Mouse (Mus musculus): ENCODE data around the gene Olfr362. TPM values are rescaled to one million over a fixed set of nuclear protein-coding genes. Genes with fewer than 3 reads are reported as not detected.
"Not testable (repeated sequence)": the region's sequence is repeated elsewhere in the genome, so short reads cannot be mapped to it uniquely, and the experiment has no call there.

Gene Olfr362
- not detected in 2 replicates for polyA plus RNA-seq (2016; fragmentation: Nextera tagmentation; extraction: Ambion mirVana)

- Histone ChIP-seq H3K36me3 (no peaks in the 10 kb centered on the region), H3K27me3 (replicated peaks) (no peaks in the 10 kb centered on the region), H3K9me3 (replicated peaks) (0 out of 2 replicates have a peak, but pooled peaks cover 4% of the 10 kb centered on the region), H3K4me1 (no peaks in the 10 kb centered on the region), H3K4me3 (no peak within 1 kb of the TSS), H3K4me2 (no peak within 1 kb of the TSS), H3K27ac (no peak within 1 kb of the TSS), H3K9ac (no peak within 1 kb of the TSS)
- ATAC-seq = no peak
- WGBS (ENCODE audit: insufficient replicate concordance) = 55% methylated on average over 1 of the region's 1 CpGs
These were observed at the start of gene Olfr362 for GRCm38 (mm10) chr2:37117810-37118209. TSS of gene Olfr362 (minus strand) at chr2:37117910.

- no peak for ATAC-seq
- 65% methylated on average over 3 of the region's 3 CpGs for WGBS (ENCODE audit: insufficient replicate concordance)
These were observed 21.3 kb upstream of the Olfr362 start, which contains the start of gene Olfr364-ps1 for GRCm38 (mm10) chr2:37139022-37139421. TSS of gene Olfr364-ps1 (plus strand) at chr2:37139322.

GRCm38 (mm10) chr2:37089190-37089589, 28.5 kb downstream of the Olfr362 start, which contains the start of gene Olfr361:
TSS of gene Olfr361 (minus strand) at chr2:37089290.
- H3K27me3 ChIP-seq (replicated peaks); H3K9me3 ChIP-seq (replicated peaks); H3K4me1 ChIP-seq; H3K36me3 ChIP-seq; H3K4me2 ChIP-seq; H3K27ac ChIP-seq; H3K9ac ChIP-seq; H3K4me3 ChIP-seq; ATAC-seq: not testable (repeated sequence)
- WGBS (ENCODE audit: insufficient replicate concordance) = 30% methylated on average over 1 of the region's 1 CpGs

More at GRCm38 (mm10) chr2:37139022-37139421, 21.3 kb upstream of the Olfr362 start, which contains the start of gene Olfr364-ps1:
- H3K9ac ChIP-seq = no peak within 1 kb of the TSS
- no peak within 1 kb of the TSS for H3K4me2 ChIP-seq
- H3K9me3 ChIP-seq (replicated peaks) = no peaks in the 10 kb centered on the region
- H3K27ac ChIP-seq = no peak within 1 kb of the TSS
- H3K4me1 ChIP-seq = no peaks in the 10 kb centered on the region
- no peaks in the 10 kb centered on the region for H3K27me3 ChIP-seq (replicated peaks)
- H3K4me3 ChIP-seq = no peak within 1 kb of the TSS
- H3K36me3 ChIP-seq = no peaks in the 10 kb centered on the region

GRCm38 (mm10) chr2:37065446-37065845, 52.3 kb downstream of the Olfr362 start, which contains the start of gene Olfr360:
TSS of gene Olfr360 (plus strand) at chr2:37065746.
- H3K4me2 ChIP-seq = no peak within 1 kb of the TSS
- H3K36me3 ChIP-seq = no peaks in the 10 kb centered on the region
- H3K9me3 ChIP-seq (replicated peaks) = no peaks in the 10 kb centered on the region
- H3K27ac ChIP-seq = no peak within 1 kb of the TSS
- H3K4me1 ChIP-seq = no peaks in the 10 kb centered on the region
- no peak within 1 kb of the TSS for H3K4me3 ChIP-seq
- H3K27me3 ChIP-seq (replicated peaks) = no peaks in the 10 kb centered on the region
- no peak within 1 kb of the TSS for H3K9ac ChIP-seq
- ATAC-seq = no peak

Other genes with a start within 250 kb of the Olfr362 start
- gene Olfr352, start 249.4 kb downstream of the Olfr362 start, polyA plus RNA-seq (2016; fragmentation: Nextera tagmentation; extraction: Ambion mirVana) = not detected in 2 replicates
- gene Olfr353, start 225.0 kb downstream of the Olfr362 start, polyA plus RNA-seq (2016; fragmentation: Nextera tagmentation; extraction: Ambion mirVana) = not detected in 2 replicates
- gene Olfr354, start 212.2 kb downstream of the Olfr362 start, polyA plus RNA-seq (2016; fragmentation: Nextera tagmentation; extraction: Ambion mirVana) = not detected in 2 replicates
- gene Olfr355, start 189.0 kb downstream of the Olfr362 start, polyA plus RNA-seq (2016; fragmentation: Nextera tagmentation; extraction: Ambion mirVana) = not detected in 2 replicates
- not detected in 2 replicates for gene Olfr356, start 180.8 kb downstream of the Olfr362 start, polyA plus RNA-seq (2016; fragmentation: Nextera tagmentation; extraction: Ambion mirVana)
- not detected in 2 replicates for gene Olfr357, start 124.1 kb downstream of the Olfr362 start, polyA plus RNA-seq (2016; fragmentation: Nextera tagmentation; extraction: Ambion mirVana)
- gene Olfr358, start 108.6 kb downstream of the Olfr362 start, polyA plus RNA-seq (2016; fragmentation: Nextera tagmentation; extraction: Ambion mirVana) = not detected in 2 replicates
- not detected in 2 replicates for gene Olfr360, start 52.2 kb downstream of the Olfr362 start, polyA plus RNA-seq (2016; fragmentation: Nextera tagmentation; extraction: Ambion mirVana)
- not detected in 2 replicates for gene Olfr361, start 28.6 kb downstream of the Olfr362 start, polyA plus RNA-seq (2016; fragmentation: Nextera tagmentation; extraction: Ambion mirVana)
- not detected in 2 replicates for gene Olfr364-ps1, start 21.4 kb upstream of the Olfr362 start, polyA plus RNA-seq (2016; fragmentation: Nextera tagmentation; extraction: Ambion mirVana)
- gene Olfr365, start 70.3 kb upstream of the Olfr362 start, polyA plus RNA-seq (2016; fragmentation: Nextera tagmentation; extraction: Ambion mirVana) = not detected in 2 replicates
- not detected in 2 replicates for gene Olfr366, start 93.7 kb upstream of the Olfr362 start, polyA plus RNA-seq (2016; fragmentation: Nextera tagmentation; extraction: Ambion mirVana)
- gene Olfr368, start 208.6 kb upstream of the Olfr362 start, polyA plus RNA-seq (2016; fragmentation: Nextera tagmentation; extraction: Ambion mirVana) = not detected in 2 replicates
- 16.1 and 16.3 TPM in 2 replicates for gene Pdcl, start 241.4 kb upstream of the Olfr362 start, polyA plus RNA-seq (2016; fragmentation: Nextera tagmentation; extraction: Ambion mirVana)